Mouse (Mus musculus) urinary bladder, postnatal 10 days (tissue): ENCODE measurements around the gene Afap1.

Experiments
- DNase-seq: peaks from one replicate; pipeline ENCODE4 v3.0.0; 2022; ENCODE audit warnings: low spot score

Gene Afap1

DNA sequence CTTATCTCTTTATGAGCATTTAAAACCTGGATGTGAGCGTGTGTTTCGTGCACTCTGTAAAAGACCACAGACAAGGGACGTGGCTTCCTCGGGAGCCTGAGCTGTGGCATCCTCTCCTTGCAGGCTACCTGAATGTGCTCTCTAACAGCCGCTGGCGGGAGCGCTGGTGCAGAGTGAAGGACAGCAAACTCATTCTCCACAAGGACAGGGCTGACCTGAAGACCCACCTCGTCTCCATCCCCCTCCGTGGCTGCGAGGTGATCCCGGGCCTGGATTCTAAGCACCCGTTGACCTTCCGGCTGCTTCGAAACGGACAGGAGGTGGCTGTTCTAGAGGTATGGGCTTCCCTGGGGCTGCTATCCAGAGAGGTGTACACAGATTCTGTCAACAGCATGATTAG is 81.1 kb downstream of the Afap1 start:
- DNase-seq = no peak

DNA sequence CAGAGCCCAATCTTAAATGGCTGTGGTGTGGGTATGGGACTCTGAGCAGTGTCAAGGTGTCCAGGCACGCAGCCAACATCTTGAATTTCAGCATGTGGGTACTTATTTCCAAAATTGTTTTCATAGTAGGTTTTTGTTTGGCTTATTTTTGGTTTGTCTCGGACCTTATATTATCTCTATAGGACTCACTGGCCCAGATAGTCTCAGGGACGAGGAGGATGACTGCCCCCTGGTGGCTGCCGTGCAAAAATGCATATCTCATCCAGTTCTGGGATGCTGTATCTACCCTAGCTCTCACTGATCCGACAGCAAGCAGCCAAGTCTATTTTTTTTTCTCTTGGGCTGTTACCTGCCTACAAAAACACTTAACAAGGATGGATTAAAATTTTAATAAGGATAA is 82.6 kb downstream of the Afap1 start:
- DNase-seq = peak; percentile 30

GRCm38 (mm10) chr5:35980542-35980941 is 87.4 kb downstream of the Afap1 start:
- DNase-seq = no peak

DNA sequence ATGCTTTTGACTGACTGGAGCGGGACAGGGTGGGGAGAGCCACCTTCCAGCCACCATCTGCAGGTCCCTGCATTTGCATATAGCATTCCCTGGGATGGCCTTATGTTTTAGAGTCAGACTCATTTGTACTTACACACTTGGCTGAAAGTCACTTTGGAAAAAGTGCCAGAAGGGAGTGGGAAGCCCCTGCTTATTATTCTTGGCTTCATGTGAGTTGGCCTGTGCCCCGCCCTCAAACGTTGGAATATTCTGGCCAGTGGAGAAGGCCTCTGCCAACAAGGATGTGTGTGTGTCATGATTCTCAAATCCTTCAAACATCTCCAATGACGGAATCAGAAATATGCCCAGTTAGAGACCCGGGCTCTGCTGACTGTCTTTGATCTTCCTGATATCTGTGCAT is 88.2 kb downstream of the Afap1 start:
- DNase-seq = no peak

- peak; percentile 62 for DNase-seq
Measured at GRCm38 (mm10) chr5:35981976-35982375, 88.9 kb downstream of the Afap1 start.

DNA sequence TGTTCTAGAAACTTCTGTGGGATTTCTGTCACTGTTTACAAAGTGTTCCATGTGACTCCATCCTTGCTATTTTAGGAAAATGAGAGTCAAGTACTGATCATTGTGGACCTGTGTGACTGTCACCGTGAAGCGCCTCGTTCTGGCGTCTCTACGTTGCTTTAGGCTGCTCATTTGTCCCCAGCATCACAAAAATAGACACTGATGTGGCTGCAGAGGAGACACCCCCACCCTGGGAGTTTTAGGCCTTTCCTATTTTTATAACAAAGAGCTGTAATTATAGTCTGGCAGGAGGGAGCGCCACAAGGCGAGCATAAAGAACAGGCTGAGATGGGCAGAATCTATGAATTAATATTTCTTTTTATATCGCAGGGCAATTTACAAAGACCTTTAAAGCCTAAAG is 92.5 kb downstream of the Afap1 start:
- no peak for DNase-seq

DNA sequence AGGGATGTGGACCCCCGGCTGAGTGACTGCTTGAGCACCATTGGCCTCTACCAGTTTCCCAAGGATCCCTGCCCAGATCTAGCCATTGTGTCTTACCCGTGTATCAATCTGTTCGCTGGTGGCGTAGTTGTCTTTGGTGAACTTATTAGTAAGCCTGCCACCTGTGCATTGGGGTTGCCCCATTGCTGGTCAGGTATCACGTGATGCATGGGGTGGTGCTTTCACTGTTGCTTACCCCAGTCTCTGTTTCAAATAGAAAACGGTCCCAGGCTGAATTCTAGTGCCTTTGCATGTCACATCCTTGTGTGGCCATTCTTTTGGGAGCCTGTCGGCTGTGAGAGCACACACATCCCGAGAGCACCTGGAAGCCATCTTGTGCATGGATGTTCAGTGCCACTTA is 95.0 kb downstream of the Afap1 start:
- DNase-seq = no peak

- DNase-seq = no peak
Measured at GRCm38 (mm10) chr5:35989506-35989905, 96.4 kb downstream of the Afap1 start.

GRCm38 (mm10) chr5:35989986-35990735 is 97.0 kb downstream of the Afap1 start:
- DNase-seq = no peak

- DNase-seq = no peak
Measured at GRCm38 (mm10) chr5:36003797-36004196, 110.7 kb downstream of the Afap1 start.

GRCm38 (mm10) chr5:36006106-36006505 is 113.0 kb downstream of the Afap1 start:
- DNase-seq = no peak

- DNase-seq = no peak
Measured at GRCm38 (mm10) chr5:36006586-36006985, 113.5 kb downstream of the Afap1 start.

DNA sequence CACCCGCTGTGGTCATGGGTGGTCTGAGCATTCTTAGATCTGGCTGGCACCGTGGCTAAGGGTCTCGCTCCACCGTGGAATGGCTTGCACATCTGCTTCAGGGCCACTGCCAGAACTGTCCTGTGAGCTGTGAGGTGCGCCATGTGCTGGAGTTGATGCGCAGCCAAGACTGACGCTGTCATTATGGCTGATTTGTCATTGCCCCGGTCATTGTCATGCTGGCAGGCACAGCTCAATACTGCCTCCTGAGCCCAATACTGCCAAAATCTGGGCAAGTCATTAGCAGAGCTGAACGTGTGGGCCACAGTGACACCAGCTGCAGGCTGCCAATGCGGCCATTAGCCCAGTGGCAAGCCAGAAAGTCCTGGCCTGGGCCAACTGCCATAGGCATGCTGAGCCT is 114.5 kb downstream of the Afap1 start:
- DNase-seq = no peak

GRCm38 (mm10) chr5:36009405-36009804 is 116.3 kb downstream of the Afap1 start:
- no peak for DNase-seq

- DNase-seq = no peak
Measured at GRCm38 (mm10) chr5:36018366-36018765, 125.2 kb downstream of the Afap1 start.

DNA sequence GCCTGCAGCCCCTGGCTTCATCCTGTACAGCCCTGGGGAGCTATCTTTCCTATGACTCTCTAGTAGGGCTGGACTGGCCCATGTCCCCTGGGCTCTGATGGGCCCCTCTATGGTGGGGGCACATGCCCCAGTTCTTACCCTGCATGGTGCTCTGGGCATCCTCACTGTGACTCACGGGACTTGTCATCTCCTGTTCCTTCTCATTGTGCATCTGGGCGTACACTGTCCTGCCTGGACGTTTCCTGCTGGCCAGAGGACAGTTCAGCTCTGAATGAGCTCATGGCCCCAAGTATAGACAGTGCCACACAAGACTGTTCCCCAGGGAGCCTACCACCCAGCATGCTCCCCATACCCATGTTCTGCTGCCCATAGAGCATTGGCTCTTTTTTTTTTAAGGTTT is 128.0 kb downstream of the Afap1 start:
- no peak for DNase-seq

DNA sequence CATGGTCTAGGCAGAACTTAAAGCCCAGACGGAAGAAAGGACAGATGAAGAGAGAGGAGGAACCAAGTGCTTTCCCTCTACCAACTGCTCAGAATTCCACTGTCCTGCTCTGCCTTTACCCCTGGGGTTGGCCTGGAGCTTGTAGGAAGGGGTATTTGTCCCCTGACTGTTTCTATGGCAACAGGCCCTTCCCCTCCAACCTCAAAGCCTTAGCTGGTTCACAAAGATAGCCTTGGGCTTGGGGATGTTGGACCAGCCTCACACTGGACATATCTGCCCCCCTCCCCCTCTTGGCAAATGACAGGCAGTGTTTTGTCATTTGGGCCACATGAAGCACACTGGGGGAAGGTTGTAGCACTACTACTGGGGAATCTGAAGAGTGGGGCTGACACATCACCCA is 129.2 kb downstream of the Afap1 start:
- DNase-seq = no peak

DNA sequence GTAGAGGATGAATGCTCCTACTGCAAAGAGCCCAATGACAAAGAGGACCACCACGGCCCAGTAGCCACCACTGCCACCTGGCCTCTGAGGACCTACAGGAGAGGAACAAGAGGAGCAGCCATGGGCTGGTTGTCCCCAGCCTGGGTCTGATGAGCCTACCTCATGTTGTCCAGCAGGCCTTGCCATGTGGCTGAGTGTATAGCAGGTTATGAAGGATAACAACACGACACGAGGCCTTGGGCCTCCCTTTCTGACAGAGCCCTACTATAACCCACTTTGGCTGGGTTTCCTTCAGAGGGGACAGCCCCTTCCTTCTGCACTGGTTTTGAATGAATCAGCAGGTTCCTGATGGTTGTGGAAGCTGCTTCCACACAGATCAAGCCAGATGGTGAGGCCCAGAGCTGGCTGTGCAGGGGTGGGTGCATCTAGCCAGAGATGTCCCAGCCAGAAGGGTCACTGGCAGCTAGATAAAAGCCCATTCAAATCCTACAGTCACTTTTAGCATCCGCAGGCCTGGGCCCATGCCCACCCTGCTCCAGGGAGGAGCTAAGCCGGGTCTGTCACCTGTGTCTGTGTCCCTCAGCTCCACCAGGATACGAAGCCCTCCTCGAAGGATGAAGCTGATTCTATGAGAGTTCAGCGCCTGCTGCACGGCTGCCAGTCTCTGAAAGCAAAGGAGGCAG is 131.0 kb downstream of the Afap1 start:
- DNase-seq = no peak

- DNase-seq = no peak
Measured at GRCm38 (mm10) chr5:36025076-36025475, 132.0 kb downstream of the Afap1 start.

DNA sequence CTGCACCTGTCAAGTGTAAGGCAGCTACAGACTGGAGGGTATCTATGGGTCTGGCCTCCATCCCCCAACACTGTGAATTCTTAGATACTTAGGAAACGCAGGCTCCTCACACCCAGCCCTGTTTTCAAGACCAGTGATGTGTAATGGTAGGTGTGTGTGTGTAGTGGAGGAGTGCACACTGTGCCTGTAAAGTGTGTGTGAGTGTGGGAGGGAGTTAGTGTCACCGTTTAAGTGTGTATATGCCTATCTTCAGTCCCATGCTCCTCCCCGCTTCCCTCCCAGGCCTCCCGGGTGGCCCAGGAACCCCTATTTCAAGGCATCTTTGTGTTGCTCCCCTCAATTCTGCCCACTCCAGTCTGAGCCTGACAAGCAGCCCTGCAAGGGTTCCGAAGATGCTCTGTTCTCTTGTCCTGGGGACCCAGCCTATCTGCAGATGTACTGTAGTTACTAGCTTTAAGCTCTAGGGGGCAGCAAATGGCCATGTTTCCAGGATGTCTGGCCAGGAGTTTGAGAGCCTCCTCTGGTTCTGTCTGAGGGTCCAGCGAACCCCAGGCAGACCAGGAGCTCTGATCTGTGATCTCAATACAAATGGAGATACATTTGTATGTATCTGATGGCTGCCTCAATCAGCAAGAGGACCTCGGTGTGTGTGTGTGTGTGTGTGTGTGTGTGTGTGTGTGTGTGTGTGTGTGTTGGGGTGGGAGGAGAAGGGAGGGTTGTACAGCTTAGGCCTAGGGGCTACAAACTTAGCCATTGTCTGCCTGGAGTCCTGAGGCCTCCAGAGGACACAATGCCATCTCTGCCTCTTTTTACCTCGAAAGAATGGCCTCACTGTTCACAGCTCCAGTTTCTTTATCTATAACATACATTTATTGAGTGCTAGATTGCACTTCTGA is 140.7 kb downstream of the Afap1 start:
- DNase-seq = no peak

DNA sequence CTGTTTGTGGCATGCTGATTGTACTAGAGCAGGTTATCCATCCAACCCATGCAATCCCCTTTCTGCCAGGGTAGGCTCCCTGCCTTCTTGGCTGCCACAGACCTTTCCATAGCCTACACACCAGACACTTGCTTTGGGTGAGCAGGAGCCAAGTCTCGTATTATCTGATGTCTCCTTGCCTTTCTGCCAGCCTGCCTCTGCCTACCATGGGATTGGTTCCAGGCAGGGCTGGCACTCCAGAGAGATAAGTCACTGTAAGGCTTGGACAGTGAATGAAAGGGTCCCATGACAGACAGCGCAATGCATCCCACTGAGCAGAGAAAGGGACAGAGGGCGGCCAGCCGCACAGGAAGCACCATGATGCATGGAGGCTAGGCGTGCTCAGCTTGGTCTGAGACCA is 146.5 kb downstream of the Afap1 start:
- no peak for DNase-seq

GRCm38 (mm10) chr5:36040398-36041235 is 147.5 kb downstream of the Afap1 start:
- no peak for DNase-seq
